Mouse (Mus musculus): ENCODE data around the gene Rimkla. TPM values are rescaled to one million over a fixed set of nuclear protein-coding genes. Genes with fewer than 3 reads are reported as not detected.

Gene Rimkla
- polyA plus RNA-seq, 1 experiment from 2014 or later = 0.35 TPM

DNA sequence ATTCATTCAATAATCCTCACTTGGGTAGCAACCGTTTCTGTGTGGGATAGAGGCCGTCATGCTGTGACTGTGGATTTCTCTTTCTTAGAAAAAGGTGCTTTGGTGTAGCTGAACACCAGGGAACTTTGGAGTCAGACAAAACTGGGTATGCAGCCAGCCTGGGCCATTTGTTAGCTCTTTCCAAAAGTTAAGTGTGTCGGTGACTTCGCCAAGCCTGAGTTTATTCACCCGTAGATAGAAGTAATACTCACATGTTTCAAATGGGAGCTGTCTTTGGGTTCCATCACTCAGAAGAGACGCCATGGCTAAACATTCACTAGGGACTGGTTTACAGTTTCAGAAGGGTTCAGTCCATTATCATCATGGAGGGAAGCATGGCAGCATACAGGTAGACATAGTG, 45.2 kb downstream of the Rimkla start:
- Histone ChIP-seq H3K27ac (ENCODE audit: low read depth, low read length) (no peak overlapping the region), H3K4me3 (ENCODE audit: low read depth, low read length) (no peak overlapping the region), H3K9me3 (ENCODE audit: control insufficient read depth) (no peaks in the 10 kb centered on the region), H3K27me3 (replicated peaks; ENCODE audit: control insufficient read depth, insufficient read depth, low read length) (no peaks in the 10 kb centered on the region), H3K36me3 (ENCODE audit: control insufficient read depth, insufficient read depth) (no peaks in the 10 kb centered on the region), H3K9ac (ENCODE audit: low read depth, low read length) (no peak overlapping the region), H3K4me2 (replicated peaks; ENCODE audit: low read depth) (no peak overlapping the region), H3K4me1 (replicated peaks; ENCODE audit: control insufficient read depth, insufficient read depth, low read length) (no peaks in the 10 kb centered on the region)
- no peak for ATAC-seq
- WGBS = 89% methylated on average over 6 of the region's 6 CpGs
- TF ChIP-seq CTCF (IDR thresholded peaks at IDR 0.05; ENCODE audit: low read depth) = no peak

DNA sequence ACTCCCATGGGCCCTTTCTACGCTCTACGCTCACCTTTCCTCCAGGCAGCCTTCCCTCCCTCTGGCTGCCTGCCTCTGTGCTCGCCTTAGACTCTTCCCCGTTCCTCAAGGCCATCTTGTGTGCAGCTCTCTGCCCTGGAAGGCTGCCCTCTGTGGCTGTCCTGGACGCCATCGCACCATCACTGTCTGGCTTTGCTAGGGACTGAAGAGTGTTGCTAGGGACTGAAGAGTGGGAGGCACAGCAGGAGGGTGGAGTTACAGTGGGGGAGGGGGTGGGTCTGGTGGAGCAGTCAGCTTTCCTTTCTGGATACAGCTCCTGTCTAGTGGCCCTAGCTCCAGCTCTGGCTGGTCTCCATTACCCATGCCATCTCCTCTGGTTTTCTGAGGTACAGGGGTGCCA, 49.9 kb downstream of the Rimkla start:
- H3K27ac ChIP-seq (ENCODE audit: low read depth, low read length) = no peak overlapping the region
- H3K9ac ChIP-seq (ENCODE audit: low read depth, low read length) = no peak overlapping the region
- WGBS = 55% methylated on average over 6 of the region's 6 CpGs
- H3K9me3 ChIP-seq (ENCODE audit: control insufficient read depth) = no peaks in the 10 kb centered on the region
- H3K4me2 ChIP-seq (replicated peaks; ENCODE audit: low read depth) = no peak overlapping the region
- ATAC-seq = no peak
- H3K27me3 ChIP-seq (replicated peaks; ENCODE audit: control insufficient read depth, insufficient read depth, low read length) = no peaks in the 10 kb centered on the region
- no peaks in the 10 kb centered on the region for H3K4me1 ChIP-seq (replicated peaks; ENCODE audit: control insufficient read depth, insufficient read depth, low read length)
- H3K36me3 ChIP-seq (ENCODE audit: control insufficient read depth, insufficient read depth) = no peaks in the 10 kb centered on the region
- no peak for TF ChIP-seq CTCF (IDR thresholded peaks at IDR 0.05; ENCODE audit: low read depth)
- no peak overlapping the region for H3K4me3 ChIP-seq (ENCODE audit: low read depth, low read length)

DNA sequence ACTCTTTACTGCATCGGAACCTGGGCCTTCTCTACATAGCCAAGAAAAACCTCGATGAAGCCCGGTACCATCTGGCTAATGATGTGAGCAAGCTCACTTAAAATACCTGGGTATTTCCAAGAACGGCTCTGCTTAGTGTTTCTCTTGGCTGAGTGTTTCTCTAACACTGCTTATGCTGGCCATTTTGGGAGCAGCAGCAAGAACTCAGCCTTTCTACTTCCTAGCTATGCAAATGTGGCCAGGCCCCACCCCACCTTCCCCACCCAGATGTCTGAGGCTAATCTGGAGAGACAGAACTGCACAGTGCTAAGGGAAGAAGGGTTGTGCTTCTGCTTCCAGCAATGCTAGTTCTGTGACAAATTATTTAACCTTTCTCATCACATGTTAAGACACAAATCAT, 50.6 kb downstream of the Rimkla start:
- no peaks in the 10 kb centered on the region for H3K36me3 ChIP-seq (ENCODE audit: control insufficient read depth, insufficient read depth)
- H3K9ac ChIP-seq (ENCODE audit: low read depth, low read length) = no peak overlapping the region
- TF ChIP-seq CTCF (IDR thresholded peaks at IDR 0.05; ENCODE audit: low read depth) = no peak
- no peak overlapping the region for H3K27ac ChIP-seq (ENCODE audit: low read depth, low read length)
- WGBS = 93% methylated on average over 4 of the region's 4 CpGs
- H3K4me2 ChIP-seq (replicated peaks; ENCODE audit: low read depth) = no peak overlapping the region
- no peak overlapping the region for H3K4me3 ChIP-seq (ENCODE audit: low read depth, low read length)
- ATAC-seq = no peak
- no peaks in the 10 kb centered on the region for H3K4me1 ChIP-seq (replicated peaks; ENCODE audit: control insufficient read depth, insufficient read depth, low read length)
- no peaks in the 10 kb centered on the region for H3K27me3 ChIP-seq (replicated peaks; ENCODE audit: control insufficient read depth, insufficient read depth, low read length)
- H3K9me3 ChIP-seq (ENCODE audit: control insufficient read depth) = no peaks in the 10 kb centered on the region

DNA sequence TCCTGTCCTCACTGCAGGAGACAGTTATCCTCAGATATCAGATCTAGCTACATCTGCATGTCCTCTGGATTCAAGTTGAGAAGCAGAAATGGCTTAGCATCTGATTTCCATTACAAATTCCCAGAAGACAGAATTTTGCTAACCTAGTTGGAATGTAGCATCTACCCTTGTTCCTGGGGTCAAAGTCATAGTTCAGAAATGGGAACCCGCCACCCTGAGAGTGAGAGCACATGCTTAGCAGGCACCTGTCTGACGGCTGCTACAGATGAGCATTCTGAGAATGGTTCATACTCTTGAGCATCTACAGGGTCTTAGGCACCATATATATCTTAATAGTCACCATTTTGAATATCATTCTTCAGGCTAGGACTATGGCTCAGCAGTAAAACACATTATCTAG, 54.5 kb downstream of the Rimkla start:
- no peaks in the 10 kb centered on the region for H3K4me1 ChIP-seq (replicated peaks; ENCODE audit: control insufficient read depth, insufficient read depth, low read length)
- no peaks in the 10 kb centered on the region for H3K27me3 ChIP-seq (replicated peaks; ENCODE audit: control insufficient read depth, insufficient read depth, low read length)
- H3K36me3 ChIP-seq (ENCODE audit: control insufficient read depth, insufficient read depth) = no peaks in the 10 kb centered on the region
- H3K9me3 ChIP-seq (ENCODE audit: control insufficient read depth) = no peaks in the 10 kb centered on the region
- WGBS = 92% methylated on average over 2 of the region's 2 CpGs
- no peak overlapping the region for H3K9ac ChIP-seq (ENCODE audit: low read depth, low read length)
- no peak overlapping the region for H3K4me3 ChIP-seq (ENCODE audit: low read depth, low read length)
- TF ChIP-seq CTCF (IDR thresholded peaks at IDR 0.05; ENCODE audit: low read depth) = no peak
- H3K4me2 ChIP-seq (replicated peaks; ENCODE audit: low read depth) = no peak overlapping the region
- H3K27ac ChIP-seq (ENCODE audit: low read depth, low read length) = no peak overlapping the region
- ATAC-seq = no peak

DNA sequence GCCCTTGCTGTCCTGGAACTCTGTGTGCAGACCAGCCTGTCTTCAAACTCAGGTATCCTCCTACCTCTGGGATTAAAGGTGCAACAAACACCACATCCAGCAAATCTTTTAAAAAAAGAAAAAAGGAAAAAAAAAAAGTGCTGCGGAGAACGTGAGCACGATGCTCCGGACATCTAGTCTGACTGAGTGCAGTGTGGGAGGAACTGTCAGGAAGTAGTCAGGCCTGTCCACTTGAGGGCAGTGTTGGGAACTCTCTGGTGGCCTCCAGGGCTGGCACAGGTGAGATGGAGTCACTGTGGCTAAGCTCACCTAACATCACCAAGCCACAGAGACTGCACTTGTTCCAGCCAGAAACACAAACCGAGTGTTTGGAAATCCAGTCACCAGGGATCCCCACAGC, 61.8 kb downstream of the Rimkla start:
- Histone ChIP-seq H3K27ac (ENCODE audit: low read depth, low read length) (no peak overlapping the region), H3K4me1 (replicated peaks; ENCODE audit: control insufficient read depth, insufficient read depth, low read length) (no peaks in the 10 kb centered on the region), H3K4me2 (replicated peaks; ENCODE audit: low read depth) (0 out of 2 replicates have a peak overlapping the region, but pooled peaks have one; percentile 28), H3K9me3 (ENCODE audit: control insufficient read depth) (no peaks in the 10 kb centered on the region), H3K9ac (ENCODE audit: low read depth, low read length) (no peak overlapping the region), H3K27me3 (replicated peaks; ENCODE audit: control insufficient read depth, insufficient read depth, low read length) (no peaks in the 10 kb centered on the region), H3K36me3 (ENCODE audit: control insufficient read depth, insufficient read depth) (no peaks in the 10 kb centered on the region), H3K4me3 (ENCODE audit: low read depth, low read length) (no peak overlapping the region)
- TF ChIP-seq CTCF (IDR thresholded peaks at IDR 0.05; ENCODE audit: low read depth) = peak; percentile 81
- peak; percentile 82 for ATAC-seq
- WGBS = 25% methylated on average over 5 of the region's 5 CpGs

DNA sequence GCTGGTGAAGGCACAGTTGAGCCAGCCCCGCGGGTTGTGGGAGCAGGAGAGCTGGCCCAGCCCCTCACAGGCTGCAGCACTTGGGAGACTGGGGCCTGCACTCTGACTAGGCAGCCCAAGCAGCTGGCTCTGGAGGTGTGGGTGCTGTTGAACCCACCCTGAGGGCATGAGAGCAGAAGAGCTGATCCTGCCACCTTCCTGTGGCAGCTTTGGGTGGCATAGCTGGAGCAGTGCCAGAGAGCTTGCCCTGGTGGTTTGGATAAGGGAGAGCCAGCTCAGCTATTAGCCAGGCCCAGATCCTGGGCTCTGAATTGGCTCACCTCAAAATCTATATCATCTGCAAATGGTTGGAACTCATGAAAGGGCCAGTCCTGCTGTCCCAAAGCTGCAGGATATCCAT, 64.7 kb downstream of the Rimkla start:
- Histone ChIP-seq H3K4me1 (replicated peaks; ENCODE audit: control insufficient read depth, insufficient read depth, low read length) (peaks cover 4% of the 10 kb centered on the region; the same call in 1 of the 2 replicates), H3K27me3 (replicated peaks; ENCODE audit: control insufficient read depth, insufficient read depth, low read length) (no peaks in the 10 kb centered on the region), H3K27ac (ENCODE audit: low read depth, low read length) (no peak overlapping the region), H3K36me3 (ENCODE audit: control insufficient read depth, insufficient read depth) (no peaks in the 10 kb centered on the region), H3K9ac (ENCODE audit: low read depth, low read length) (no peak overlapping the region), H3K9me3 (ENCODE audit: control insufficient read depth) (no peaks in the 10 kb centered on the region), H3K4me3 (ENCODE audit: low read depth, low read length) (no peak overlapping the region), H3K4me2 (replicated peaks; ENCODE audit: low read depth) (no peak overlapping the region)
- 60% methylated on average over 2 of the region's 2 CpGs for WGBS
- ATAC-seq = no peak
- no peak for TF ChIP-seq CTCF (IDR thresholded peaks at IDR 0.05; ENCODE audit: low read depth)

DNA sequence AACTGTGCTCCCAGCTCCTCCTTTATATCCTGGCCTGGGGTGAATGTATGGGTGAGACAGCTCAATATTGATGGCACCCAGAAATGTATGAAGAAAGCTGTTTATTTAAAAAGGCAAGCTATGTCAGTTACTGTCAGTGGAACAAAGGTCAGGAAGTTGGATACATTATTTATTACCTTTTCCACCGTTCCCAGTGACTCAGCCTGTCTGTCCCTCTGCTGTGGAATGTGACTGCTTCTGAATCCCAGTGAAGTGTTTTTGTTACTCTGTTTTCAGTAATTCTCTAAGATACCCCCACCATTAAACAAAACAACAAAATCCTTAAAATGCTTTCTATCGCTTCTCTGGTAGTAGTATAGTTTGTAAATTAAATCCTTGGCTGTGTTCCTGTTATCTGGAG, 66.8 kb downstream of the Rimkla start:
- H3K4me3 ChIP-seq (ENCODE audit: low read depth, low read length) = no peak overlapping the region
- no peak overlapping the region for H3K4me2 ChIP-seq (replicated peaks; ENCODE audit: low read depth)
- H3K9ac ChIP-seq (ENCODE audit: low read depth, low read length) = no peak overlapping the region
- no peak for ATAC-seq
- H3K9me3 ChIP-seq (ENCODE audit: control insufficient read depth) = no peaks in the 10 kb centered on the region
- H3K4me1 ChIP-seq (replicated peaks; ENCODE audit: control insufficient read depth, insufficient read depth, low read length) = peaks cover 4% of the 10 kb centered on the region; the same call in 1 of the 2 replicates
- no peak for TF ChIP-seq CTCF (IDR thresholded peaks at IDR 0.05; ENCODE audit: low read depth)
- peak overlapping the region; percentile 46 for H3K27ac ChIP-seq (ENCODE audit: low read depth, low read length)
- WGBS = 36% methylated on average over 2 of the region's 2 CpGs
- no peaks in the 10 kb centered on the region for H3K27me3 ChIP-seq (replicated peaks; ENCODE audit: control insufficient read depth, insufficient read depth, low read length)
- H3K36me3 ChIP-seq (ENCODE audit: control insufficient read depth, insufficient read depth) = no peaks in the 10 kb centered on the region

All from intestine, postnatal 0 days (tissue).